Mouse (Mus musculus): ENCODE measurements around the gene Ugt1a2. TPM values are rescaled to one million over a fixed set of nuclear protein-coding genes. Genes with fewer than 3 reads are reported as not detected.

The Ugt1a2 gene
- polyA plus RNA-seq, 1 experiment from 2014 or later = not detected

DNA sequence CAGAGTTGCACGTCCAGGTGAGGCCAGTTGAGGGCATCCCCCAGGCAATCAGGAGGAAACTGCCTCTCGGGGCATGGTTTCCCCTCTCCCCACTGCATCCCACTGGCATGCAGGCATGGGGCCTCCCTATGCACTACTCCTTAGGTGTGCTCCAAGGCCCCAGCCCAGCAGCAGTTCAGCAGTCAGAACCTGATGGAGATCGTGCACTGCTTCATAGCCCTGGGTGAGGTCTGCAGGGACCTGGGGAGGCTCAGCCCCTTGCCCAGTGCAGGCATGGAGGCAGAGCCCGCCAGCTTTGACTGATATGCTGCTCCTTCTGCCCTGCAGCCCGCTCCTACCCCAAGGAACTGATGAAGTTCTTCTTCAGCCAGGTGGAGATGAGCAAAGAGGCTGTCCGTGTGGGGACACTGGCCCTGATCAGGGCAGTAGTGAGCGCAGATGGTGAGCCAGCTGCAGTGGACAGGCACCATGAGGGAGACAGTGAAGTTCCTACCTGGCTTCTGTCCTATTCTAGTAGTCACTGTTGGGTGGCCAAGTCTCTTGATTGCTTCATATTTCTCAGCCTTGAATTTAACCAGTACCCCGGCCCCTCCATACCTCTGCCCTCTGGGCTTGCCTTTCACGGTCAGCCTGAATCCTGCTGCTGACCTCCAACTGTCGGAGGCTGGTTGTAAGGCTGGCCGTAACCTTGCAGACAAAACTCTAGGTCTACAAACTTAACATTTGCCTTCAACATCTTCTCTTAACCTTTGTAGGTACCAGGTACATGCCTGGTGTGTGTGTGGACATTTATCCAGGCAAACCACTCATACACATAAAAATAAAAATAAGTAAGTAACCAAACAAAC lies 34.9 kb downstream of the Ugt1a2 start:
- ATAC-seq = no peak
- H3K4me3 ChIP-seq (ENCODE audit: low read depth, low read length) = no peak overlapping the region
- H3K27me3 ChIP-seq (replicated peaks; ENCODE audit: control insufficient read depth, insufficient read depth, low read length) = no peaks in the 10 kb centered on the region
- H3K9me3 ChIP-seq (replicated peaks; ENCODE audit: control insufficient read depth, low read length) = peaks cover 96% of the 10 kb centered on the region
- H3K27ac ChIP-seq (ENCODE audit: low read depth, low read length) = no peak overlapping the region
- H3K4me2 ChIP-seq (ENCODE audit: low read length) = no peak overlapping the region
- no peaks in the 10 kb centered on the region for H3K36me3 ChIP-seq (ENCODE audit: control insufficient read depth, insufficient read depth, low read length)
- H3K9ac ChIP-seq (ENCODE audit: low read length) = no peak overlapping the region
- 63% methylated on average over 11 of the region's 11 CpGs for WGBS
- H3K4me1 ChIP-seq (ENCODE audit: control insufficient read depth, insufficient read depth, low read length) = no peaks in the 10 kb centered on the region
- DNase-seq (ENCODE audit: low spot score) = no peak

- WGBS = 61% methylated on average over 4 of the region's 4 CpGs
- H3K4me1 ChIP-seq (ENCODE audit: control insufficient read depth, insufficient read depth, low read length) = no peaks in the 10 kb centered on the region
- H3K9ac ChIP-seq (ENCODE audit: low read length) = no peak overlapping the region
- no peaks in the 10 kb centered on the region for H3K27me3 ChIP-seq (replicated peaks; ENCODE audit: control insufficient read depth, insufficient read depth, low read length)
- no peak overlapping the region for H3K4me2 ChIP-seq (ENCODE audit: low read length)
- ATAC-seq = no peak
- H3K9me3 ChIP-seq (replicated peaks; ENCODE audit: control insufficient read depth, low read length) = peaks cover 96% of the 10 kb centered on the region
- H3K4me3 ChIP-seq (ENCODE audit: low read depth, low read length) = no peak overlapping the region
- no peak for DNase-seq (ENCODE audit: low spot score)
- H3K27ac ChIP-seq (ENCODE audit: low read depth, low read length) = no peak overlapping the region
- no peaks in the 10 kb centered on the region for H3K36me3 ChIP-seq (ENCODE audit: control insufficient read depth, insufficient read depth, low read length)
These were observed 35.6 kb downstream of the Ugt1a2 start for GRCm38 (mm10) chr1:88235894-88236415.

DNA sequence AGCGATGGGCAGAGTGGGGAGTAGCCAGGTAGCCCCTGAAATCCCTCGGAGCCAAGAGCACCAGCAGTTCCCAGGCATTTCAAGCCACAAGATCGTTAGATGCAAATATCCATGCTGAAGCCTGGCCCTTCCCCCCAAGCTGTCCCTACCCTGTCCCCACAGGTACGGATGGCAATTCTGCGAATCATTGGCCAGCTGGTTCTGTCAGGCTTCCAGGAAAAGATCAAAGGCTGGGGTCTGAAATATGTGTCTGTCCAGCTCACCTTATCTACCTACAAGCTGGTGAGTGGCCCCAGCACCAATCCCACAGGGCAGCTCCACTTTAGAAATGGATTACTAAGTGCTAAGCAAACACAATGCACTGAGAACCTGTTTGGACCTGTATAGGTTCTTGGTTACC lies 36.9 kb downstream of the Ugt1a2 start:
- Histone ChIP-seq H3K27ac (ENCODE audit: low read depth, low read length) (no peak overlapping the region), H3K27me3 (replicated peaks; ENCODE audit: control insufficient read depth, insufficient read depth, low read length) (no peaks in the 10 kb centered on the region), H3K36me3 (ENCODE audit: control insufficient read depth, insufficient read depth, low read length) (no peaks in the 10 kb centered on the region), H3K9ac (ENCODE audit: low read length) (no peak overlapping the region), H3K4me3 (ENCODE audit: low read depth, low read length) (no peak overlapping the region), H3K4me2 (ENCODE audit: low read length) (no peak overlapping the region), H3K9me3 (replicated peaks; ENCODE audit: control insufficient read depth, low read length) (peaks cover 95% of the 10 kb centered on the region), H3K4me1 (ENCODE audit: control insufficient read depth, insufficient read depth, low read length) (no peaks in the 10 kb centered on the region)
- 81% methylated on average over 5 of the region's 5 CpGs for WGBS
- ATAC-seq (no peak), DNase-seq (ENCODE audit: low spot score) (no peak)

- WGBS = 79% methylated on average over 6 of the region's 6 CpGs
These were observed 38.4 kb downstream of the Ugt1a2 start for GRCm38 (mm10) chr1:88238771-88239170.

GRCm38 (mm10) chr1:88240072-88240471 lies 39.7 kb downstream of the Ugt1a2 start:
- H3K27ac ChIP-seq (ENCODE audit: low read depth, low read length) = no peak overlapping the region
- H3K4me1 ChIP-seq (ENCODE audit: control insufficient read depth, insufficient read depth, low read length) = no peaks in the 10 kb centered on the region
- WGBS = 75% methylated on average over 5 of the region's 5 CpGs
- H3K36me3 ChIP-seq (ENCODE audit: control insufficient read depth, insufficient read depth, low read length) = no peaks in the 10 kb centered on the region
- DNase-seq (ENCODE audit: low spot score) (no peak), ATAC-seq (no peak)
- H3K4me3 ChIP-seq (ENCODE audit: low read depth, low read length) = no peak overlapping the region
- no peak overlapping the region for H3K9ac ChIP-seq (ENCODE audit: low read length)
- H3K9me3 ChIP-seq (replicated peaks; ENCODE audit: control insufficient read depth, low read length) = peaks cover 92% of the 10 kb centered on the region
- no peak overlapping the region for H3K4me2 ChIP-seq (ENCODE audit: low read length)
- no peaks in the 10 kb centered on the region for H3K27me3 ChIP-seq (replicated peaks; ENCODE audit: control insufficient read depth, insufficient read depth, low read length)

More at GRCm38 (mm10) chr1:88238771-88239170, 38.4 kb downstream of the Ugt1a2 start:
- peaks cover 93% of the 10 kb centered on the region for H3K9me3 ChIP-seq (replicated peaks; ENCODE audit: control insufficient read depth, low read length)
- no peak overlapping the region for H3K4me2 ChIP-seq (ENCODE audit: low read length)
- no peaks in the 10 kb centered on the region for H3K27me3 ChIP-seq (replicated peaks; ENCODE audit: control insufficient read depth, insufficient read depth, low read length)
- no peak overlapping the region for H3K27ac ChIP-seq (ENCODE audit: low read depth, low read length)
- no peaks in the 10 kb centered on the region for H3K4me1 ChIP-seq (ENCODE audit: control insufficient read depth, insufficient read depth, low read length)
- no peak overlapping the region for H3K9ac ChIP-seq (ENCODE audit: low read length)
- no peak for ATAC-seq
- H3K4me3 ChIP-seq (ENCODE audit: low read depth, low read length) = no peak overlapping the region
- no peaks in the 10 kb centered on the region for H3K36me3 ChIP-seq (ENCODE audit: control insufficient read depth, insufficient read depth, low read length)
- no peak for DNase-seq (ENCODE audit: low spot score)

- Histone ChIP-seq H3K4me1 (ENCODE audit: control insufficient read depth, insufficient read depth, low read length) (no peaks in the 10 kb centered on the region), H3K9ac (ENCODE audit: low read length) (no peak overlapping the region), H3K27me3 (replicated peaks; ENCODE audit: control insufficient read depth, insufficient read depth, low read length) (no peaks in the 10 kb centered on the region), H3K27ac (ENCODE audit: low read depth, low read length) (no peak overlapping the region), H3K9me3 (replicated peaks; ENCODE audit: control insufficient read depth, low read length) (peaks cover 92% of the 10 kb centered on the region), H3K36me3 (ENCODE audit: control insufficient read depth, insufficient read depth, low read length) (no peaks in the 10 kb centered on the region), H3K4me2 (ENCODE audit: low read length) (no peak overlapping the region), H3K4me3 (ENCODE audit: low read depth, low read length) (no peak overlapping the region)
- DNase-seq (ENCODE audit: low spot score) = no peak
- ATAC-seq = no peak
- 71% methylated on average over 4 of the region's 4 CpGs for WGBS
These were observed 40.2 kb downstream of the Ugt1a2 start for GRCm38 (mm10) chr1:88240579-88240978.

DNA sequence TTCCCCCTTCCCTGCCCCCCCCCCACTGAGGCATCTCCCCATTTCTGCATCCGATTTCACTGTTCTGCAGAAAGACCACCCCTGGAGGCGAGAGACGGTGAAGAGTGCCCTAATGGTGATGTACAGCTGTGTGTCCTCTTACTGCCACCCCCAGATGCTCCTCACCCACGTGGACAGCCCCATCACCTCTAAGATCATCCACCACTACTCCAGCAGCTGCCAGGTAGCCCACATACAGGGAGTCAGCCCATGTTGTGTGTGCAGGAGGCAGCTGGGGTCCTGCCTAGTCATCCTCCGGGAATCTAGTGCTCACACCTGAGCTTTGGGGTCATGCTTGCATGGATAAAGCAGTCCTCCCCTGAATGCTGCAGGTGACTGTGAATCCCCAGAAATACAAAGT lies 43.5 kb downstream of the Ugt1a2 start:
- no peak overlapping the region for H3K4me3 ChIP-seq (ENCODE audit: low read depth, low read length)
- no peaks in the 10 kb centered on the region for H3K36me3 ChIP-seq (ENCODE audit: control insufficient read depth, insufficient read depth, low read length)
- 64% methylated on average over 5 of the region's 5 CpGs for WGBS
- ATAC-seq (no peak), DNase-seq (ENCODE audit: low spot score) (no peak)
- H3K9me3 ChIP-seq (replicated peaks; ENCODE audit: control insufficient read depth, low read length) = peaks cover 94% of the 10 kb centered on the region
- H3K27me3 ChIP-seq (replicated peaks; ENCODE audit: control insufficient read depth, insufficient read depth, low read length) = no peaks in the 10 kb centered on the region
- H3K9ac ChIP-seq (ENCODE audit: low read length) = no peak overlapping the region
- no peaks in the 10 kb centered on the region for H3K4me1 ChIP-seq (ENCODE audit: control insufficient read depth, insufficient read depth, low read length)
- H3K27ac ChIP-seq (ENCODE audit: low read depth, low read length) = no peak overlapping the region
- H3K4me2 ChIP-seq (ENCODE audit: low read length) = no peak overlapping the region

DNA sequence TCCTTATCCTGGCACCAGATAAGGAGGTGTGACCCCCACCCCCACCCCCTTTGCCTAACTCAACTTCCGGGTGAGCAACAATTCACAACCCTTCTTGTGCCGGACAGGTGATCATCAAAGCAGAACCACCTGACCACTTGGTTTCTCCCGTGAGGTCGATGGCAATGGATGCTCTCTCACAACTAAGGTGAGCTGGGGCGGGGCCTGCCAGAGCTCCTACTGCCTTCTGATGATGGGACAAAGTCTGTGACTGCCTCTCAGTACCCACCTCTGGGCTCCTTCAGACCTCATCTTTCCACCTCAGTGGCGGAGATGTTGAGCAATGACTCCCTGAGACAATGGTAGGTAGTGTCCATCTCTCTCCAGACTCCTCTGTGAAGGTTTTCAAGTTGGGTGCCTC lies 45.5 kb downstream of the Ugt1a2 start:
- Histone ChIP-seq H3K27ac (ENCODE audit: low read depth, low read length) (no peak overlapping the region), H3K4me1 (ENCODE audit: control insufficient read depth, insufficient read depth, low read length) (no peaks in the 10 kb centered on the region), H3K4me3 (ENCODE audit: low read depth, low read length) (no peak overlapping the region), H3K36me3 (ENCODE audit: control insufficient read depth, insufficient read depth, low read length) (no peaks in the 10 kb centered on the region), H3K9me3 (replicated peaks; ENCODE audit: control insufficient read depth, low read length) (peaks cover 94% of the 10 kb centered on the region), H3K4me2 (ENCODE audit: low read length) (no peak overlapping the region), H3K9ac (ENCODE audit: low read length) (no peak overlapping the region), H3K27me3 (replicated peaks; ENCODE audit: control insufficient read depth, insufficient read depth, low read length) (no peaks in the 10 kb centered on the region)
- DNase-seq (ENCODE audit: low spot score) (no peak), ATAC-seq (no peak)
- 78% methylated on average over 6 of the region's 6 CpGs for WGBS

GRCm38 (mm10) chr1:88246386-88246785 lies 46.0 kb downstream of the Ugt1a2 start:
- Histone ChIP-seq H3K4me3 (ENCODE audit: low read depth, low read length) (no peak overlapping the region), H3K9me3 (replicated peaks; ENCODE audit: control insufficient read depth, low read length) (peaks cover 95% of the 10 kb centered on the region), H3K4me2 (ENCODE audit: low read length) (no peak overlapping the region), H3K9ac (ENCODE audit: low read length) (no peak overlapping the region), H3K4me1 (ENCODE audit: control insufficient read depth, insufficient read depth, low read length) (no peaks in the 10 kb centered on the region), H3K36me3 (ENCODE audit: control insufficient read depth, insufficient read depth, low read length) (no peaks in the 10 kb centered on the region), H3K27ac (ENCODE audit: low read depth, low read length) (no peak overlapping the region), H3K27me3 (replicated peaks; ENCODE audit: control insufficient read depth, insufficient read depth, low read length) (no peaks in the 10 kb centered on the region)
- DNase-seq (ENCODE audit: low spot score) (no peak), ATAC-seq (no peak)
- 46% methylated on average over 6 of the region's 6 CpGs for WGBS
